Comparison of ENCODE assay signal across 8 mouse cellular contexts in the genomic region with DNA sequence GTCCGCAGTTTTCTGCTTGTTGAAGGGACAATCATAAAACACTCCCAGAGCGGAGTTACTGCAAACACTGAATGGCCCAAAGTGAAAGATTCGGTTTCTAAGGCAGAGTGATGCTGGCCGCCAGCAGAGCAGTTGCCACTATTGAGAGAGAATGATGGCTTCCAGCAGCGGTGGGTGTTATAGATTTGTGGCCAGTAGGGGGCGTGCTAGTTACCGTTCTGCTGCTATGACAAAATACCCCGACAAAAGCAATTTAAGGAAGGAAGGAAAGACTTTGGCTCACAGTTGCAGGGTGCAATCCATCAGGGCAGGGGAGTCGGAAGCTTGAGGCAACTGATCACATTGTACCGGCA.
DNase-seq lines count a peak whose midpoint lies in the region; ATAC-seq and TF ChIP-seq lines count a peak whose summit lies in the region.

No protein-coding gene starts in this region.

- peak; percentile 50 to 63 for DNase-seq in cerebellum, postnatal 14 days
- no peak for DNase-seq in cerebellum, adult 9-11 months
- peak; percentile 74 for DNase-seq in ES-CJ7 (ENCODE audit: low read depth, low spot score)
- DNase-seq in hindbrain, embryonic 14.5 days (ENCODE audit: low spot score): peak; percentile 25
- DNase-seq in limb, embryonic 14.5 days (ENCODE audit: low spot score): peak; percentile 20
- peak; percentile 42 to 45 for DNase-seq in thymus, postnatal 36 days

- no peak for ATAC-seq in embryonic facial prominence, embryonic 12.5 days (ENCODE audit: insufficient number of reproducible peaks, insufficient read depth, low FRiP score, low TSS enrichment)
- ATAC-seq in hindbrain, embryonic 14.5 days (ENCODE audit: low FRiP score): no peak
- no peak; the same call in 1 of the 2 replicates for ATAC-seq in limb, embryonic 14.5 days (ENCODE audit: low FRiP score, low read depth)
- ATAC-seq in monocyte, adult 5-6 weeks (replicated peaks; ENCODE audit: insufficient number of reproducible peaks, low FRiP score, low TSS enrichment, poor library complexity, severe bottlenecking): peak; percentile 19; the same call in 1 of the 2 replicates

- no peak overlapping the region for H3K4me3 ChIP-seq in embryonic facial prominence, embryonic 12.5 days
- 0 out of 2 replicates have a peak overlapping the region, but pooled peaks have one; percentile 16 for H3K4me3 ChIP-seq in hindbrain, embryonic 14.5 days (replicated peaks; ENCODE audit: low read length)
- no peak overlapping the region for H3K4me3 ChIP-seq in limb, embryonic 14.5 days (replicated peaks; ENCODE audit: low read length)

- TF ChIP-seq POLR2A in limb, embryonic 14.5 days (IDR thresholded peaks at IDR 0.05; ENCODE audit: borderline replicate concordance, extremely low read depth, insufficient read depth, insufficient read length): no peak

- peak overlapping the region; percentile 51 for H3K27ac ChIP-seq in embryonic facial prominence, embryonic 12.5 days
- H3K27ac ChIP-seq in hindbrain, embryonic 14.5 days: no peak overlapping the region
- H3K27ac ChIP-seq in limb, embryonic 14.5 days (replicated peaks; ENCODE audit: low read depth, low read length): peak overlapping the region; percentile 50; the same call in 1 of the 2 replicates

- peak overlapping the region; percentile 48 for H3K4me2 ChIP-seq in embryonic facial prominence, embryonic 12.5 days (replicated peaks)
- peak overlapping the region; percentile 51 for H3K4me2 ChIP-seq in hindbrain, embryonic 14.5 days (replicated peaks)
- peak overlapping the region; percentile 46 for H3K4me2 ChIP-seq in limb, embryonic 14.5 days (replicated peaks; ENCODE audit: low read depth, low read length, severe bottlenecking)

- no peak overlapping the region for H3K9ac ChIP-seq in embryonic facial prominence, embryonic 12.5 days
- peak overlapping the region; percentile 48; the same call in 1 of the 2 replicates for H3K9ac ChIP-seq in hindbrain, embryonic 14.5 days
- no peak overlapping the region for H3K9ac ChIP-seq in limb, embryonic 14.5 days (ENCODE audit: low read depth, low read length, severe bottlenecking)

- H3K36me3 ChIP-seq in embryonic facial prominence, embryonic 12.5 days: no peaks in the 10 kb centered on the region
- H3K36me3 ChIP-seq in hindbrain, embryonic 14.5 days (replicated peaks; ENCODE audit: control insufficient read depth, insufficient read depth): no peaks in the 10 kb centered on the region
- no peaks in the 10 kb centered on the region for H3K36me3 ChIP-seq in limb, embryonic 14.5 days (ENCODE audit: control insufficient read depth, insufficient read depth, low read length)

- no peaks in the 10 kb centered on the region; the same call in 1 of the 2 replicates for H3K9me3 ChIP-seq in embryonic facial prominence, embryonic 12.5 days
- H3K9me3 ChIP-seq in hindbrain, embryonic 14.5 days (ENCODE audit: control insufficient read depth, low read length): no peaks in the 10 kb centered on the region
- H3K9me3 ChIP-seq in limb, embryonic 14.5 days (ENCODE audit: control insufficient read depth, low read length): no peaks in the 10 kb centered on the region

- WGBS in embryonic facial prominence, embryonic 12.5 days: 44% methylated on average over 10 of the region's 10 CpGs
- 40% methylated on average over 10 of the region's 10 CpGs for WGBS in hindbrain, embryonic 14.5 days
- 47% methylated on average over 10 of the region's 10 CpGs for WGBS in limb, embryonic 14.5 days

- H3K4me1 ChIP-seq in embryonic facial prominence, embryonic 12.5 days: peaks cover 22% of the 10 kb centered on the region
- 0 out of 2 replicates have a peak, but pooled peaks cover 6% of the 10 kb centered on the region for H3K4me1 ChIP-seq in hindbrain, embryonic 14.5 days (replicated peaks; ENCODE audit: control insufficient read depth, insufficient read depth, low read length)
- peaks cover 14% of the 10 kb centered on the region for H3K4me1 ChIP-seq in limb, embryonic 14.5 days (ENCODE audit: control insufficient read depth, insufficient read depth, low read length)

- peaks cover 4% of the 10 kb centered on the region; the same call in 1 of the 2 replicates for H3K27me3 ChIP-seq in embryonic facial prominence, embryonic 12.5 days
- no peaks in the 10 kb centered on the region for H3K27me3 ChIP-seq in hindbrain, embryonic 14.5 days (ENCODE audit: control insufficient read depth, insufficient read depth, low read length)
- no peaks in the 10 kb centered on the region for H3K27me3 ChIP-seq in limb, embryonic 14.5 days (ENCODE audit: control insufficient read depth, insufficient read depth, low read length)
